Mouse (Mus musculus) megakaryocyte, embryonic 14.5 days (primary cell): ENCODE measurements around the gene Map10.

ENCODE experiments used
- FLI1 ChIP-seq: IDR thresholded peaks from 2 replicates; pipeline ENCODE4 v1.6.1; 2012; ENCODE audit warnings: low read length, inconsistent platforms, mixed read lengths
- GATA1 ChIP-seq: IDR thresholded peaks from 3 replicates; pipeline ENCODE4 v1.6.1; 2012; ENCODE audit warnings: mixed read lengths, low read length, inconsistent platforms, borderline replicate concordance

- TF ChIP-seq GATA1 (no peak), FLI1 (no peak)
Observed at GRCm38 (mm10) chr8:125620301-125620700, 49.3 kb upstream of the Map10 start.
